Mouse (Mus musculus) heart, embryonic 15.5 days (tissue): Measurements from ENCODE around the gene Psmd8. TPM values are rescaled to one million over a fixed set of nuclear protein-coding genes. Genes with fewer than 3 reads are reported as not detected.
"Not testable (repeated sequence)": the region's sequence is repeated elsewhere in the genome, so short reads cannot be mapped to it uniquely, and the experiment has no call there.

Experiments used
- ATAC-seq: fragments of 200-750 bp; cut with Nextera tagmentation; replicated peaks from 2 replicates; pipeline ENCODE4 v1.8.0; 2017; ENCODE audit warnings: low read depth, moderate TSS enrichment; ENCODE audit not compliant: insufficient number of reproducible peaks, insufficient read depth, low FRiP score
- H3K27ac ChIP-seq: fragments of 300-500 bp; sonication (generic); 2 replicates; pipeline ENCODE4 v1.5.1; 2015; ENCODE audit warnings: mild to moderate bottlenecking, inconsistent platforms
- H3K27me3 ChIP-seq: fragments of 300-500 bp; sonication (generic); 2 replicates; pipeline ENCODE4 v1.6.1; 2015; ENCODE audit warnings: inconsistent platforms
- H3K36me3 ChIP-seq: fragments of 300-500 bp; sonication (generic); 2 replicates; pipeline ENCODE4 v1.6.1; 2015; ENCODE audit warnings: mild to moderate bottlenecking, inconsistent platforms
- H3K4me1 ChIP-seq: fragments of 300-500 bp; sonication (generic); replicated peaks from 2 replicates; pipeline ENCODE4 v1.6.1; 2015; ENCODE audit warnings: inconsistent platforms
- H3K4me2 ChIP-seq: fragments of 300-500 bp; sonication (generic); 2 replicates; pipeline ENCODE4 v1.6.1; 2015; ENCODE audit warnings: inconsistent platforms, mild to moderate bottlenecking, moderate library complexity
- H3K4me3 ChIP-seq: fragments of 300-500 bp; sonication (generic); 2 replicates; pipeline ENCODE4 v1.5.1; 2015; ENCODE audit warnings: mild to moderate bottlenecking, inconsistent platforms
- H3K9ac ChIP-seq: fragments of 300-500 bp; sonication (generic); 2 replicates; pipeline ENCODE4 v1.6.1; 2015; ENCODE audit warnings: mild to moderate bottlenecking, inconsistent platforms
- H3K9me3 ChIP-seq: fragments of 300-500 bp; sonication (generic); replicated peaks from 2 replicates; pipeline ENCODE4 v1.6.1; 2016; ENCODE audit warnings: inconsistent platforms
- WGBS: fragments of 180-500 bp; shearing (Covaris S2); methylation state at CpG from one replicate; pipeline ENCODE4 v1.1.7; 2015; ENCODE audit warnings: mixed read lengths; 5-methylcytosine and 5-hydroxymethylcytosine counted together
- polyA plus RNA-seq: library from polyadenylated mRNA; unstranded; fragments of >200 nt; fragmentation: Nextera tagmentation; extraction: Ambion mirVana; gene quantifications from 2 replicates; pipeline ENCODE4 v1.2.1, GENCODE M21; 2015

The Psmd8 gene
- polyA plus RNA-seq, 1 experiment from 2014 or later, result 204 TPM

DNA sequence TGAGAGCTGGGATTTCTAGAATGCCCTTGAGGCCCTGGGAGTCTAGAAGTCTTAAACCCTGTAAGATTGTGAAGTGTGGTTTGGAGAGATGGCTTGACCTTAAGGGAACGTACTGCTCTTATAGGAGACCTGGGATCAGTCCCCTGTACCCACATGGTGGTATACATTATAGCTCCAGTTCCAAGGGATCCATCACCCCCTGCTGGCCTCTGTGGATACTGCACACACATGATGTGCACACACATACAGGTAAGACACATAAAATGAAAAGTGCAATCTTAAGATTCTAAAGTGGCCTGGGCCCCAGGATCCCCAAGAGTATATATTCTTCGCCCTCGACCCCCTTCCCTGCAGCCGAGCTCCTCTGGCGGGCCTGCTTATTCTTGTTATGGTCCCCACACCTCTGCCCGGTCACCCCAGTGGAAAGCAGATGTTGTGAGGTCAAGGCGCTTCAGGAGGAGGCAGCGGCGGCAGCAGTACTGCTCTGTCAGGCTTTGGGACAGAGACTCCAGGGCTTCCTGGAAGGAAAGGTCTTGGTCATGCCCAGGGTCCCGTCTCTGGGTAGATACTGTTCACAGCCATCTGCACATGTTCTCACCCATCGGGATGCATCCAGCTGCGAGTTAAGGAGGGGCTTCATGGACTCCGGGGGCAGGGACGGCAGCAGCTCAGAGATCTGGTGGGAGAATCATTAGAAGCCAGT, 26.3 kb downstream of the Psmd8 start:
- Histone ChIP-seq H3K36me3 (peaks cover 7% of the 10 kb centered on the region; the same call in 1 of the 2 replicates), H3K9ac (no peak overlapping the region), H3K4me2 (no peak overlapping the region), H3K27me3 (peaks cover 25% of the 10 kb centered on the region), H3K9me3 (no peaks in the 10 kb centered on the region), H3K4me3 (no peak overlapping the region), H3K27ac (no peak overlapping the region), H3K4me1 (peaks cover 10% of the 10 kb centered on the region)
- ATAC-seq, result no peak
- WGBS, result 91% methylated on average over 14 of the region's 14 CpGs

DNA sequence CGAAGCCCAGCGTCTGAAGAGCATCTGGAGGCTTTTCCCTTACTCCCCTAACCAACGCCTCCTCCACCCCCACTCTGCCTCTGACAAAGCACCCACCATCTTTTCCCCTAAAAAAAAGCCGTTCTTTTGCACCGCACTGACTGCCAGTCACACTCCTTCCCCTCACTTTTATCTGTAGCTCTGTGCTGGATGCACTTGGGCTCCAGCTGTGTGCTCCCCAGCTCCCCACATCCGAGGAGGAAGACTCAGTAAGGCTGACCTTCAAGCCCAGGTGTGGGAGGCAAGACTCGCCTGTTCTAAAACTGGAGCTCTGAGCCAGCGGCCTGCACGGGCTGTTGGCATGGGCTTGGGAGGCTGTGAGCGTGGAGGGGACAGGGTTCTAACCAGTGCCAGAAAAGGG, 29.0 kb downstream of the Psmd8 start:
- Histone ChIP-seq H3K9ac (no peak overlapping the region), H3K4me3 (no peak overlapping the region), H3K27ac (no peak overlapping the region), H3K9me3 (no peaks in the 10 kb centered on the region), H3K4me2 (no peak overlapping the region), H3K36me3 (peaks cover 7% of the 10 kb centered on the region; the same call in 1 of the 2 replicates), H3K4me1 (peaks cover 8% of the 10 kb centered on the region), H3K27me3 (peaks cover 7% of the 10 kb centered on the region; the same call in 1 of the 2 replicates)
- 53% methylated on average over 10 of the region's 10 CpGs for WGBS
- no peak for ATAC-seq

DNA sequence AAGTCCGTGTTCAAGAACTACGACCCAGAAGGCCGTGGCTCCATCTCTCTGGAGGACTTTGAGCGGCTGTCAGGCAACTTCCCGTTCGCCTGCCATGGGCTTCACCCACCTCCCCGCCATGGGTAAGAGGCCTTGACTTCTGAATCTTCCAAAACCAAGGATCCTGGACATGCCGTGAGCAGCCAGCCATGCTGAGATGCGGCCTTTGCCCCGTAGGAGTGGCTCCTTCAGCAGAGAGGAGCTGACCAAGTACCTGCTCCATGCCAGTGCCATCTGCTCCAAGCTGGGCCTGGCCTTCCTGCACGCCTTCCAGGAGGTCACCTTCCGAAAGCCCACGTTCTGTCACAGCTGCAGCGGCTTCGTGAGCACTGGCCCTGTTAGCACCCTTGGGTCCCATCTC, 31.7 kb downstream of the Psmd8 start:
- H3K4me2 ChIP-seq, result no peak overlapping the region
- H3K4me1 ChIP-seq, result no peaks in the 10 kb centered on the region
- no peak overlapping the region for H3K27ac ChIP-seq
- peaks cover under 1% of the 10 kb centered on the region; the same call in 1 of the 2 replicates for H3K36me3 ChIP-seq
- peaks cover 7% of the 10 kb centered on the region; the same call in 1 of the 2 replicates for H3K27me3 ChIP-seq
- H3K4me3 ChIP-seq, result no peak overlapping the region
- ATAC-seq, result no peak
- 82% methylated on average over 15 of the region's 15 CpGs for WGBS
- H3K9me3 ChIP-seq, result no peaks in the 10 kb centered on the region
- H3K9ac ChIP-seq, result no peak overlapping the region

GRCm38 (mm10) chr7:29146625-29147367, 33.7 kb downstream of the Psmd8 start:
- no peak for ATAC-seq
- H3K4me2 ChIP-seq, result no peak overlapping the region
- no peak overlapping the region for H3K9ac ChIP-seq
- H3K27ac ChIP-seq, result no peak overlapping the region
- no peak overlapping the region for H3K4me3 ChIP-seq
- no peaks in the 10 kb centered on the region for H3K9me3 ChIP-seq
- H3K27me3 ChIP-seq, result peaks cover 7% of the 10 kb centered on the region; the same call in 1 of the 2 replicates
- WGBS, result 77% methylated on average over 7 of the region's 7 CpGs
- no peaks in the 10 kb centered on the region for H3K4me1 ChIP-seq
- no peaks in the 10 kb centered on the region for H3K36me3 ChIP-seq

- no peak for ATAC-seq
- 84% methylated on average over 4 of the region's 4 CpGs for WGBS
Measured at GRCm38 (mm10) chr7:29144006-29144405, 36.5 kb downstream of the Psmd8 start.

DNA sequence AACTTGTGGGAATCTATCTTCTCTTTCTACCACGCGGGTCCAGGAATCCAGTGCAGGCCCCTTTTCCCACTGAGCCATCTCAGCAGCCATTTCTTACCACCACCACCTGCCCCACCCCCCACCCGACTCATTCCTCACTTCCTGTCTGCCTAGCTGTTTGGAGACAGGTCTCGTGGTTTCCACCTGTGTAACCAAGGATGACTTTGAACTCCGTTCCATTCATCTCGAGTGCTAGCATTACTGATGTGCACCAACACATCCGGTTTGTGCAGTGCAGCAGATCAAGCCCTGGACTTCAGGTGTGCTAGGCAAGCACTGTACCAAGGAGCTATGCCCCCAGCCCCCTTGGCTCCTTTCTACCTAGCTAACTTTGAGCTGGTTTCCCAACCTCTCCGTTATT, 39.1 kb downstream of the Psmd8 start:
- Histone ChIP-seq H3K4me2 (no peak overlapping the region), H3K4me1 (no peaks in the 10 kb centered on the region), H3K9ac (no peak overlapping the region), H3K27ac (no peak overlapping the region), H3K27me3 (peaks cover 12% of the 10 kb centered on the region), H3K36me3 (no peaks in the 10 kb centered on the region), H3K4me3 (no peak overlapping the region), H3K9me3 (no peaks in the 10 kb centered on the region)
- ATAC-seq, result no peak
- 73% methylated on average over 8 of the region's 8 CpGs for WGBS

More at GRCm38 (mm10) chr7:29144006-29144405, 36.5 kb downstream of the Psmd8 start:
- Histone ChIP-seq H3K9ac (no peak overlapping the region), H3K36me3 (no peaks in the 10 kb centered on the region), H3K4me1 (no peaks in the 10 kb centered on the region), H3K9me3 (no peaks in the 10 kb centered on the region), H3K4me3 (no peak overlapping the region), H3K27me3 (0 out of 2 replicates have a peak, but pooled peaks cover under 1% of the 10 kb centered on the region), H3K4me2 (no peak overlapping the region), H3K27ac (no peak overlapping the region)

- not testable (repeated sequence) for H3K9me3 ChIP-seq, H3K4me2 ChIP-seq, H3K9ac ChIP-seq, H3K4me3 ChIP-seq, H3K36me3 ChIP-seq, H3K27ac ChIP-seq, H3K4me1 ChIP-seq, ATAC-seq
- 85% methylated on average over 3 of the region's 4 CpGs for WGBS
- peaks cover 25% of the 10 kb centered on the region for H3K27me3 ChIP-seq
Measured at GRCm38 (mm10) chr7:29139237-29139636, 41.3 kb downstream of the Psmd8 start.

DNA sequence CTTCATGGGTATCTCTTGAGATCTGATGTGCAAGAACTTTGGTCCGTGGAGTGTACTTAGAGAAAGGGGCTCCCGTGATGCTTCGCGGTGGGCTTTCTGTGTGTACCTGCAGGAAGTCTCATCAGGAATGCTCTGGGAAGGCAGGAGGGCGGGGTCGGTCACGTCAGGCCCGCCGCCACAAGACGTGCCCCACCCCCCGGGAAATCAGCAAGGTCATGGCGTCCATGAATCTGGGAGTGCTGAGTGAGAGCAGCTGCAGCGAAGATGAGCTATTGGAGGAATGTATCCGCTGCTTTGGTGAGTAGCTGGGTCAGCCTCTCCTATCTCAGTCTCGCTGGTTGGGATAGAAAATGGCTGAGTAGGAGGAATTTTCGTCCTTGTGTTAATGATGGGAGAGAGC, 43.1 kb downstream of the Psmd8 start:
- Histone ChIP-seq H3K9ac (no peak overlapping the region), H3K36me3 (no peaks in the 10 kb centered on the region), H3K27me3 (peaks cover 25% of the 10 kb centered on the region), H3K27ac (no peak overlapping the region), H3K4me1 (no peaks in the 10 kb centered on the region), H3K9me3 (no peaks in the 10 kb centered on the region), H3K4me3 (no peak overlapping the region), H3K4me2 (no peak overlapping the region)
- no peak for ATAC-seq
- 27% methylated on average over 16 of the region's 16 CpGs for WGBS

- no peak for ATAC-seq
- H3K27me3 ChIP-seq, result peaks cover 28% of the 10 kb centered on the region
- H3K27ac ChIP-seq, result no peak within 1 kb of the TSS
- H3K9ac ChIP-seq, result no peak within 1 kb of the TSS
- H3K4me3 ChIP-seq, result peak within 1 kb of the TSS; percentile 17; the same call in 1 of the 2 replicates
- no peaks in the 10 kb centered on the region for H3K9me3 ChIP-seq
- H3K36me3 ChIP-seq, result no peaks in the 10 kb centered on the region
- no peaks in the 10 kb centered on the region for H3K4me1 ChIP-seq
- WGBS, result 2% methylated on average over 11 of the region's 20 CpGs
- peak within 1 kb of the TSS; percentile 51 for H3K4me2 ChIP-seq
Measured at GRCm38 (mm10) chr7:29134693-29135386, 45.7 kb downstream of the Psmd8 start, which contains the start of gene Rasgrp4. Rasgrp4 (plus strand) TSS chr7:29134851.

DNA sequence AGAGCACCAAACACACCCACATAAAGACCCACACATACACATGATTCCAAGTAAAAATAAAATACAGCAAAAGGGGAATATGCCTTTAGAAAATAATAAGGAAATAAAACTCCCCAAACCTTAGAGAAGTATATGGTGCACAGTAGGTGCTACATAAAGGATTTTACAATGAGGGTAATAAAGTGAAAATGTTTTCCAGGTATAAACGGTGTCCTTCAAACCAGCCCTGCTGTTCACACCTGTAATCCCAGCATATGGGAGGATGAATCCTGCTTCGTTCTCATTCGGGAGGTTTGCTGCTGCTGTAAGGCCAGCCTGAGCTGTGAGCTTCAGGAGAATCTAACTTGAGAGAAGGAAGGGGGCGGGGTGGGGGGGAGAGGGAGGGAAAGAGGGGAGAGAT, 46.3 kb downstream of the Psmd8 start:
- 4% methylated on average over 4 of the region's 4 CpGs for WGBS
- no peaks in the 10 kb centered on the region for H3K4me1 ChIP-seq
- no peak for ATAC-seq
- no peak overlapping the region for H3K9ac ChIP-seq
- H3K36me3 ChIP-seq, result no peaks in the 10 kb centered on the region
- H3K27me3 ChIP-seq, result peaks cover 28% of the 10 kb centered on the region
- H3K4me3 ChIP-seq, result 0 out of 2 replicates have a peak overlapping the region, but pooled peaks have one; percentile 17
- H3K4me2 ChIP-seq, result peak overlapping the region; percentile 51
- H3K27ac ChIP-seq, result no peak overlapping the region
- no peaks in the 10 kb centered on the region for H3K9me3 ChIP-seq

DNA sequence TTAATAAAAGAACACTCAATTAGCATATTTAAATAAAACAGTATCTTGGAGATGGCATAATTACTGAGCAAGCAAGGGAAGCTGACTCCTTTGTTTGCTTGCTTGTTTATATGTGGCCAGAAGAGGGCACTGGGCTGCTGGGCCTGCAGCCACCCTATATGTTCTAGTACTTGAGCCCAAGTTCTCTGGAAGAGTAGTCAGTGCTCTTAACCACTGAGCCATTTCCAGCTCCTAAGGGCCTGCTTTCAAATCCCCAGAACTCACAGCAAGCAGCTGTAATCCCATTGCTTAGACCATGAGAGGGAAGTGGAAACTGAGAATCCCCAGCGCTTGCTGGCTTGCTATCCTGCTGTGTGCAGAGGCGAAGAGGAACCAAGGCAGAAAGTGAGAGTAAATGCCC, 51.8 kb downstream of the Psmd8 start:
- Histone ChIP-seq H3K27me3 (peaks cover 8% of the 10 kb centered on the region; the same call in 1 of the 2 replicates), H3K27ac (no peak overlapping the region), H3K4me3 (no peak overlapping the region), H3K9ac (no peak overlapping the region), H3K9me3 (no peaks in the 10 kb centered on the region), H3K4me1 (peaks cover 12% of the 10 kb centered on the region), H3K36me3 (no peaks in the 10 kb centered on the region), H3K4me2 (no peak overlapping the region)
- WGBS, result 68% methylated on average over 2 of the region's 2 CpGs
- no peak for ATAC-seq
